Mouse (Mus musculus) fibroblast of lung, adult 2 months (primary cell): ENCODE data around the gene Smoc2.

ENCODE experiments used
- DNase-seq: peaks from one replicate; pipeline ENCODE4 v3.0.0-alpha.2; 2011; ENCODE audit warnings: low read depth

Smoc2 gene

DNA sequence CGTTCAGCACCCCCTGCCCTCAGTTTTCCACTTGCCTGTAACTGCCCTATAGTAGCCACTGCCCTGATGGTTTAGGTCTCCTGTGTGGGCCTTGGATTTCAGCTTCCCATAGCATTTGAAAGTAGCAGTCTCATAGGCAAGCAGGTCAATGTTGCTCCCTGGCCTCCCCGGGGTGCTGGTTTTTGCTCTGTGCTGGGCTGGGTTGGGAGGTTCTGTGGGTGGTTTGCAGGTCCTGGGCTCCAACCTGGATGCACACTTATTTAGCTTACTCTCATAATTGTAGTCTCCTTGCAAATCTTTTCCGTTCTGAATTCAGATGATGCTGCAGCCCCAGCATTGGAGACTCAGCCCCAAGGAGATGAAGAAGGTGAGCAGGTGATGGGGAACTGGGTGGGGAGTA lies 67.6 kb downstream of the Smoc2 start:
- no peak for DNase-seq

GRCm38 (mm10) chr17:14349086-14349814 lies 69.9 kb downstream of the Smoc2 start:
- no peak for DNase-seq

GRCm38 (mm10) chr17:14353219-14354079 lies 74.1 kb downstream of the Smoc2 start:
- DNase-seq, result no peak

GRCm38 (mm10) chr17:14361511-14361910 lies 82.2 kb downstream of the Smoc2 start:
- no peak for DNase-seq

DNA sequence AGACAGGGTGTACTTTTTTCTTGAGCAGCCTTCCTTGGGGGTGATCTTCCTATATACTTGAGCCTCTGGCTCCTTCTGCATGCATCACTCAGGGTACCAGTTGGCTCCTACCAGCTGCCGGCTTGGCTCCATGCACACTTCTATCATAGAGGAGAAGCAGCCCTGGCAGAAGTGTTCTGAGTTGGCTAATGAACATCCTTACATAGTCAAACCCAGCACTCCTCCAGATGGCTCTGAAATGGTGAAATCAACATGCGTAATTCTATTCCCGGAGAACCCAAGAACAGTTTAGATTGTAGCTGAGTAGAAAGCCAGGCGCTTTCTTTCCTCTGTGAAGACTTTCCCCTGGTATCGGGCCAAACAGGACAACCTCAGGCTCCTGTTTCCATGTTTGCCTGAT lies 91.2 kb downstream of the Smoc2 start:
- DNase-seq, result no peak

- DNase-seq, result peak; percentile 30
Measured at GRCm38 (mm10) chr17:14371606-14372005, 92.3 kb downstream of the Smoc2 start.

DNA sequence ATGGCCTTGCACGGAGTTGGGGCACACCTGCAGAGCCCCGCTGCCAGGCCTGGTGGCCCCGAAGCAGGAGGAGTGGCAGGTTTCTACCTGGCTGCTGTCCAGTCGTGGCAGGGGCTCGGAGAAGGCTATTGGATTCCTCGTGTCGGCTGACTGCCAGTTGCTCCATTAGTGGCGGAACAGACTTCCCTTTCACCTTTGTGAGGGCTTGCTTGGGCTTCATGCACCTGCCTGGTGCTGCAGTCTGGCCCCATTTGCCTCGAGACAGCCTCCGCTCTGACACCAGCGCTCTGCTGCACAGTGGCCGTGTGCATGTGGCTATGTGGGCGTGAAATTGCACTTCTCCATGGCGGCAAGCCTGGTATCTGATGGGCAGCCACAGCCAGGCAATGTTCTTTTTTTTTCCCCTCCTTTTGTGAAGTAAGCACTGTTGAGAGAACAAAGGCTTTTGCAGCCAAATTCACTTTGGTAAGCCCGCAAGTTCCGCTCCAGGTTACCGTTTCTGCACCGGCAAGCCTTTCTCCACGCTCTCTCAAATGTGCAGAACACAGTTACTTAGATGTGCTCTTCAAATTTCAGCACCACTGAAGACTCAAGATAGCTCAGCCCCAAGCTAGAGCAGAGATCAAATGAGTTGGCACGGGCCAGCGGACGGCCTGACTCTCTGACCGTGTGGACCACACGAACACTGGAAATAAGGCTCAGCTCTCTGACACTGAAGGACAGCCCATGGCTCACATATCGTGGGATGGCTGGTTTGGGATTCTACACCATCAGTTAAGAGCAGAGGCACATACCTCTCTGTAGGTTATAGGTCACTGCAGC lies 93.2 kb downstream of the Smoc2 start:
- no peak for DNase-seq

DNA sequence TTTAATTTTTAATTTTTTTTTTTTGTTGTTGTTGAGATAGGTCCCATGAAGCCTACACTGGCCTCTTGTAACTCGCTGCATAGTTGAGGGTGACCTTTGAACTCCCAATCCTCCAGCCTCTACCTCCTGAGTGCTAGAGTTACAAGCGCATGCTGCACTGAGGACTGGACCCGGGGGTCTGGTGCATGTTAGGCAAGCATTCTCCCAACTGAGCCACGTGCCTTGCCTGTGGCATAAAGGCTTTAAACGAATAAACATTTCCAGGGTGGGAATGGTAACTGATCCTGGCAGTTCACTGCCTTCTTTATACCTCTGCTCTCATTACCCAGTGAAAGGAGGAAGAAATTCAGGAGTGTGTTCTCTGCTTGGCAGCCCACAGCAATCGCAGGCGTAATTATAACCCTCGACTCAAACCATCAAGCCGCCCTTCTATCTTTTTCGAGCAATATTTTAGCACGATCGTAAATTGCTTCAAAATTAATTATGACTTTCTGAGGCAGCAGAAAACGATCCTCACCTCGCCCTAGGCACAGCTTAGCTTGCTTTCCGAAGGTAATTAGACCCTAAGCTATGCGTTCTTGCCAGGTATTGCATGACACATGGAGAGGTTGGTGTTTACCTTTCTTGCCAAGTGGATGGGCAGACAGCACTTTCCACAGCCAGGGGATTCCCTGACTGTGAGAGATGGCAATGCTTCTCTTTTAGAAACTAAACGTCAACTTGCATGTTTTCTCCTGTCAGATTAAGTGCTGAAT lies 99.6 kb downstream of the Smoc2 start:
- DNase-seq, result no peak

DNA sequence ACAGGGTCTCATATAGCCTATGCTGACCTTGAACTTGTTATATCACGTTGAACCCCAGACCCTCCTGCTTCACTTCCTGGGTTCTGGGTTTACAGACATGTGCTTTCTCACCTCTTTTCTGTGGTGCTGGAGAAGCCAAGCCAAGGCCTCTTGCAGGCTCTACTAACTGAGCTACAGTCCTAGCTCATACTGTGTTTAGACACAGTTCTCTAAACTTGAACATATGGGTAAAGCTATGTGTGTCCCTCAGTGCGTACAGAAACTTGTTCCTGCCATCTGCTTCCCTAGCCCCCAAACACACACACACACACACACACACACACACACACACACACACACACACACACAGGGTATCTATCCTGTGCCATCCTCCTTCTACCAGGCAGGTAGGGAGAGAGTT lies 100.2 kb downstream of the Smoc2 start:
- no peak for DNase-seq

- DNase-seq, result no peak
Measured at GRCm38 (mm10) chr17:14379966-14380365, 100.7 kb downstream of the Smoc2 start.

- DNase-seq, result no peak
Measured at GRCm38 (mm10) chr17:14380526-14380925, 101.2 kb downstream of the Smoc2 start.

- DNase-seq, result no peak
Measured at GRCm38 (mm10) chr17:14381482-14381881, 102.2 kb downstream of the Smoc2 start.

- no peak for DNase-seq
Measured at GRCm38 (mm10) chr17:14383981-14384380, 104.7 kb downstream of the Smoc2 start.

GRCm38 (mm10) chr17:14384980-14385379 lies 105.7 kb downstream of the Smoc2 start:
- DNase-seq, result no peak

DNA sequence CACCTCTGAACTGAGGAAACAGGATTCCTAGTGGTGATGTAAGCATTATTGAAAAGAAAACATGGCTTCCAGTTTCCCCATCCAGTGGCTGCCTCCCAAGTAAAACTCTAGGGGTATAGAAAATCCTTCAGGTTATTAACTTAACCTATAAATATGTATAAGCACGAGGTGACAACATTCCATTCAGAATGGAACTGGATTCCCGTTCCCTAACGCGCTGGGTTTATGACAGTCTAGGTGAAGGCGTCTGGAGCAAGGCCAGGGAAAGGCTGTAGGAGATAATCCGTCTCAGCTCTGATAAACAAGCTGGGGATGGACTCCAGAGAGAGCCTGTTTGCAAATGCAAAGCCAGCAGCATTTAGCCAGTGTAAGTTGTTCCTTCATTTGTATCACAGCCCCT lies 108.0 kb downstream of the Smoc2 start:
- DNase-seq, result no peak

- no peak for DNase-seq
Measured at GRCm38 (mm10) chr17:14392443-14392842, 113.1 kb downstream of the Smoc2 start.

GRCm38 (mm10) chr17:14394861-14395260 lies 115.6 kb downstream of the Smoc2 start:
- no peak for DNase-seq

- no peak for DNase-seq
Measured at GRCm38 (mm10) chr17:14397456-14397855, 118.2 kb downstream of the Smoc2 start.

- no peak for DNase-seq
Measured at GRCm38 (mm10) chr17:14398650-14399424, 119.5 kb downstream of the Smoc2 start.

DNA sequence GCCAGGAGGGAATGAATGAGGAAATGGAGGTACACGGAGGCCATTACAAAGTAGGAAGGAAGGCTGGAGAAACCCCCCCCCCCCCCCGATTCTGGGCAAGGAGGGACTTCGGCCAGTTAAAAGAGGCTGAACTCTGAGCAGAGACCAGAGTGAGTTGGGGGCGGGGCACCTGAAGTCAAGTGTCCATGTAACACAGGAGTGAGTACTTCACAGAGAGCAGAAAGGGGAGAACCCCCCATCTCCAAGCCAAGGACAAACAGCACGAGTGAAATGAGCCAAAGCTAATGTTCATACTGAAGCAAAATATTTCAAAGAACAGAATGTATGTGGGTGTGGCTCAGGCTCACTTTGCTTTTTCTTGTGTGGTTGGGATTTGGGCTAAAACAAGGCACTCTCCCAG lies 121.7 kb downstream of the Smoc2 start:
- DNase-seq, result no peak

DNA sequence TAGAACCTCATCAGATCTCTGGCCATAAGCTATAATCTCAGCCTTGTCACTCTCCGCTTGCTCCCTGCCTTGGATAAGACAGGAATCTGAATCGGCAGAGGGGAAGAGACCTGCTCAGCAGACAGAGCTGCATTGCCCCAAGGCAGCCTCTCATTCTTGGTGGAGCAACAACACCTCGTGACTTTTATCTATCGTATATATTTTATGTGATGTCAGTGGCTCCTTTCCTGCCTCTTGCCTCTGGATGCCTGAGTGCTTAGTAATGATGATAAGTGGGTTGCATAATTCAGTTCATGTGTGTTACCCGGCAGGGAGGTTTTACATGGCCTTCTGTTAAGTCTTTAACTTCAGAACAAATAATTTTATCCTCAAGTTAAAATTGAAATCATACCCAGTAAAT lies 128.6 kb downstream of the Smoc2 start:
- no peak for DNase-seq
